Mouse (Mus musculus) cerebellum, adult 11-12 months (tissue): ENCODE results near the gene Armc6.

Experiments used
- DNase-seq: peaks from one replicate; pipeline ENCODE4 v3.0.0; 2022

Gene Armc6

DNA sequence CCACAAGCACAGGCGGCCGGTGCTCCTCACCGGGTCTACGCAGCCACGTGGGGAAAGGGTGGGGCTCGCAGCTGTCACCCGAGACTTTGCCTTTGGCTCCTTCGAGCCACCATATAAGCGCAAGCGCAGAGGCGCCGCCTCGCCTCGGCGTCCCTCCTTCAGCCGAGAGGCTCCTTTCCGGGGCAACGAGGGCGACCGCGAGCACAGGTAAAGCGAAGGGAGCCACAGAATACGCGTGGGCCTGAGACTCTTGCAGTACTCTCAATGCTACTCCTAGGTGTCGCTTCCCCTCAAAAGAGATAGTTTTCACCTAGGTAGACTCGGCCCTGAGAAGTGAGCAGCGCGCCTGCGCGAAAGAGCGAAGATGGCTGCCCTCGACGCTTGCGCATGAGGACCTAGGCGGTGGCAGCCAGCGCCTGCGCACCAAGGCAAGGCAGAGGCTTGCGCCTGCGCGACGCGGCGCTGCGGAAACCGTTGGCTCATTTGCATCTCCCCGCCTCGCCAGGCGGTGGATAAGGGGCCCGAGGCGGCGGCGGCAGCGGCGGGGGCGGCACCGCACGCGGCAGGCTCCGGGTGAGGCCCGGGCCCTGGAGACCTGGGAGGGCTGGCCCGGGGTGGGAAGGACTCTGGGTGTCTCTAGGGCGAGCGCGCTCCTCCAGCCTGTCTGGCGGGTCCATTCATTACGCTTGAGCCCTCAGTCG is at the start of gene Armc6, which contains the start of gene Sugp2:
Gene Armc6, minus strand, starts transcription at position 387 of the 701 bp plus-strand sequence.
Gene Sugp2, plus strand, starts transcription at position 147 of the 701 bp plus-strand sequence.
- peak; percentile 96 for DNase-seq

GRCm38 (mm10) chr8:70283136-70284077 is 49.1 kb upstream of the Armc6 start:
- no peak for DNase-seq

DNA sequence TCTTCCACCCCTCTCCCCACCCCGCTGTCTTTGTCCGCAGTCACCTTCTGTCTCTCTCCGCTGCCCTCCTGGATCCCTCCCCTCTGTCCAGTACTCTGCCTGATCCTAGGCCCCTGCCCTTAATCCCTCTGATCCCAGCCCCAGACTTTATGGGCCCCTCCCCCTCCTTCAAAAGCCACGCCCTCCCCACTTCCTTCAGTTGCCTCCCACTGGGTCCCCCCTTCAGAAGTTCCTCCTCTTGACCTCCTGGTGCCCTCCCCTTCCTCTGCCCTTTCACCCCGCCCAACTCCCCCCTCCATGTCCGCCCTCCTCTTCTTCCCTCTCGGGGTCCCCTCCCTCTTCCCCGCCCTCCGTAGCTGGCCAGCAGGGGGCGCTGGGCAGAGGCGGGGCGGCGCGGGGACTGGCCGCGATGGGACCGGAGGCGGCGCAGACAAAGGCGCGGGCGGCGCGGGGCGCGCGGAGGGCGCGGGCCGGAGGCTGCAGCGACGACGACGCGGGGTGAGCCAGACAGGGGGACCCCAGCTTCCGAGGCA is 48.4 kb upstream of the Armc6 start, which contains the start of gene Homer3:
Gene Homer3, plus strand, starts transcription at position 225 of the 533 bp plus-strand sequence.
- DNase-seq, result peak; percentile 60

DNA sequence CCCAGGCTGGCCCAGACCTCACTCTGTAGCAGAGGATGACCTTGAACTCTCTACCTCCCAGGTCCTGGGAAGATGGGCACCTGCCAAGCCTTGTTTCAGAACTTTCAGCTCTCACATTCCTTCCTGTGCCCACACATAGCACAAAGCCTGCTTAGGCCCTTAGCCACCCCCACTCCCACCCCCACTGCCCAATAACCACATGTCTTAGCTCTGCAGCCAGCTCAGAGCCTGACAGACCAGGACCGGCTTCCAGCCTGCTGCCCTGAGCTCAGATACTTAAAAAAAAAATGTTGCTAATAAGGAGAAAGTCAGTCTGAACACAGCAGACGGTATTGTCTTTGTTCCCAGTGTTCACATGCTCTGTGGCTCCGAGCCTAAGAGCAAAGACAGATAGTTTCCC is 46.7 kb upstream of the Armc6 start:
- DNase-seq, result no peak

GRCm38 (mm10) chr8:70279266-70279665 is 45.0 kb upstream of the Armc6 start:
- peak; percentile 41 for DNase-seq

GRCm38 (mm10) chr8:70278175-70278574 is 43.9 kb upstream of the Armc6 start:
- no peak for DNase-seq

GRCm38 (mm10) chr8:70276476-70276875 is 42.2 kb upstream of the Armc6 start:
- no peak for DNase-seq

DNA sequence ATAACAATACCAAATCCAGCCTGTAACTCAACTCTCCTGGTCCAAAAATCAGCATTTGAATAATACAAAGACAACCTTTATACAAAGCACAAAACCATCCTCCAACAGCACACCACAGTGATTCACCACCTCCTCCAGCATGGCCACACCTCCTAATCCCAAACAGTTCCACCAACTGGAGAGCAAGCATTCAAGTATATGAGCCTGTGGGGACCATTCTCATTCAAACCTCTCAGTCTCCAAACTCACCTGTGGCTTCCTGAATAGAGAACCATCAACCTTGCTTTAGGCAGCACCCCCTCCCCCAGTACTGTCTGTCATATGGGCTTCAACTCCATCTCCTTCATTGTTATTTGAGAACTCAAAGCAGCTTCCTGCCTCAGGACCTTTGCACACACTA is 40.1 kb upstream of the Armc6 start:
- no peak for DNase-seq

GRCm38 (mm10) chr8:70272949-70273348 is 38.7 kb upstream of the Armc6 start:
- no peak for DNase-seq

DNA sequence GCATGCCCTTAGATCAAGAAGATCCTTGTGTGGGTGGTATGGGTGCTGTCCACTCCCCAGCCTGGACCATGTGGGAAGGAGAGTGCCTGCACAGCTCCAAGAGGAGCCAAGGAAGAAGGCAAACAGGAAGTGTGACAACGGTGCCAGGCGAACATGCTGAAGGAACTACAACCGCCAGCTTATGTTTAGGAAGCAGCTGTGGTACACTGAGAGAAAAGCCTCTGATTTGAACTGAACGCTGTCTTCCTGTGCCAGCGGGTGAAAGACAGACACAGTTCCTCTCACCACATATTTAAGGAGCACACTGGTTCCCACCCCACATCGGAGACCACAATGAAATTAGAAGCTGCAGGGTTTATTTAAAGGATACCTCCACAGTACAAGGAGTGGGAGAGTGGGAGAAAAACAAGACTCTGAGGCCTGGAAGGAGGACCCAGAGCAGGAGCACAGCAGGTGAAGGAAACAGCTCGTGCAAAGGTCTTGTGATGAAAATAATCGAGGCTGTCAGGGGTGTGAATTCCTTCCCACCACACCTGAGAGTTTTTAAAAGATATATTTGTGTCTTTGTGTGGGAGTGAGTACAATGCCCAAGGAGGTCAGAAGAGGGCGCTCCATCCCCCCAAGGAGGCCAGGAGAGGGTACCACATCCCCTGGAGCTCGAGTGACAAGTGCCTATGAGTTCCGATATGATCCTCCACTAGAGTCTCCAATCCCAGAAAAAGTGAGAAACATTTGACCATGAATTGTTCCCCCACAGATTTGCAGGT is 34.7 kb upstream of the Armc6 start:
- DNase-seq, result no peak

DNA sequence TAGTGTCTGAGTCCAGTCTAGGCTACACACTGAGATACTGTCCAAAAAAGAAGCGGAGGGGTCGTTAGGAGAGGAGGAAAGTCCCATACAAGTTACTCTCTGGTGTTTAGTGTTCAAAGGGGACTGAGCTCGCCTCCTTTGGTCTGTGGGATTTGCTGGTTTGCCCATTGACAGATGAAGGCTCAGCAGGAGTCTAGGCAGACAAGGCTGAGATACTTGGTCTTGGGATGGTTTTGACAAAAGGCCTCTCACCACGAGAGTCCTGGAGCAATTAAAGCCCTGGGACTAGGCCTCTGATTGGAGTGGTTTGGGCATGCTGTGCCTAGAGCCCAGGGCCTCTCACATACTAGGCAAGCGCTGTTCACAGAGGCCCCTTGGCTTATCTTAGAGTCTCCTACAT is 34.0 kb upstream of the Armc6 start:
- peak; percentile 29 for DNase-seq

GRCm38 (mm10) chr8:70267674-70268073 is 33.4 kb upstream of the Armc6 start:
- no peak for DNase-seq

DNA sequence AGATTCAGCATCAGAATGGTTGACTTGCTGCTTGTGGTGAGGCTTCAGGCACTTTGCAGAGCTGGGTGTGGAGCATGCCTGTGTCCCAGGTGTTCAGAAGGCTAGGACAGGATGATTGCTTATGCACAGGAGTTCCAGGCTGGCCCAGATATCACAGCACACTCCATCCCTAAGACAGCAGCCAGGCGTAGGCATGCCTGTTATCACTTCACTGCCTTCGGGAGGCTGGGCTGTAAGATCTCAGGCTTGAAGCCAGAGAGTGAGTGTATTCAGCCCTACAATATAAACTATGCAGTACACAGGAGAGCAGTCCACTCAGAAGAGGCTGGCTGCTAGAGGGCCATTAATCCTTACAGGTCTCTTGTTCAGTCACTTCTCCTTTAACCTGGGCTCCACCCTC is 24.8 kb upstream of the Armc6 start:
- DNase-seq, result no peak

DNA sequence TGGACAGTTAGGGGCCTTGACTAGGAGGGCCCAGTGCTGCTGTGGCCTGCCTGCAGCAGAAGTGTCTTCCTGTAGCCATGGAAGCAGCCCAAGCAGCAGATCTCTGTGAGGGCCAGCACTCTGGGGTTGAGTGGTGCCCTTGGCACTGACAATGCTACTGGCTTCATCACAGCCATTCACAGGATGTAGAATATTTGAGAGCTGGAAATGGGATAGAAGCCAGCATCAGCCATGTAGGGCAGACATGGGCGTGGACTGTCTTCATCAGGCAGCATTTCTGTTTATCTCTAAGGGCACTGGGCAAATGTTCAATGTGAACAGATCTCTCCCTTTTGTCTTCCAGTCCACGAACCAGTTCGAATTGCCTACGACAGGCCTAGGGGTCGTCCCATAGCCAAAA is 24.3 kb upstream of the Armc6 start:
- DNase-seq, result no peak

DNA sequence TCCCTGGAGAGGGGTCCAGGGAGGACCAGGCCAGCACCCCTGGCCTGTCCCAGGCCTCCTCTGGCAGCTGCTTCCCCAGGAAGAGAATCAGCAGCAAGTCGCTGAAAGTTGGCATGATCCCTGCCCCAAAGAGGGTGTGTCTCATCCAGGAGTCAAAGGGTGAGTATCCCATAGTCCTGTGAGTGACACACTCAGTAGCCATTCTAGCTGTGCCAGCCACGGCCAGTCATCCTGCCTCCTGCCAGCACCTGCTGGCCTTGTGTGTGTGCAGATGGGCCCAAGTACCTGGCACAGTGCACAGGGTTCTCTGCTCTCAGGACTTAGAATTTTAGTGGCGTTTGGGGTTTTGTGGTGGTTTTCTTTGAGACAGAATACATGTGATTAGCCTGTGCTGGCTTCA is 23.2 kb upstream of the Armc6 start:
- DNase-seq, result peak; percentile 73

- DNase-seq, result no peak
These were observed 20.4 kb upstream of the Armc6 start for GRCm38 (mm10) chr8:70254628-70255027.

DNA sequence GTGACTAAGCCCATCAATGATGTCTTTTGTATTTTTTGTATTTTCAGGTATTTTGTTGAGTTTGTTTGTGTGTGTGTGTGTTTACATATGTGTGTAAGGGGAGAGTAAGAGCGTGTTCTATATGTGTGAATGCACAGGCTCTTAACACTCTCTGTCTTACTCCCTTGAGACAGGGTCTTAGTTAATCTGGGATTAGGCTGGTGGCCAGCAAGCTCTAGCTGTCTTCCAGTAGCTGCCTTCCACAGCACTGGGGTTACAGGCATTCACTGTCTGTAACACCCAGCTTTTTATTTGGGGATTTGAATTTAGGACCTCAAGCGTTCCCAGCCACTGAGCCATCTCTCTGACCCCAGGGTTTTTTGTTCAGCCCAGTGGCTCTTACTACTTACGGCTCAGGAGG is 13.6 kb upstream of the Armc6 start:
- no peak for DNase-seq

- DNase-seq, result no peak
These were observed 12.4 kb upstream of the Armc6 start for GRCm38 (mm10) chr8:70246622-70247021.

- no peak for DNase-seq
These were observed 6.4 kb upstream of the Armc6 start for GRCm38 (mm10) chr8:70240642-70241041.

GRCm38 (mm10) chr8:70237842-70238241 is 3.6 kb upstream of the Armc6 start:
- no peak for DNase-seq

DNA sequence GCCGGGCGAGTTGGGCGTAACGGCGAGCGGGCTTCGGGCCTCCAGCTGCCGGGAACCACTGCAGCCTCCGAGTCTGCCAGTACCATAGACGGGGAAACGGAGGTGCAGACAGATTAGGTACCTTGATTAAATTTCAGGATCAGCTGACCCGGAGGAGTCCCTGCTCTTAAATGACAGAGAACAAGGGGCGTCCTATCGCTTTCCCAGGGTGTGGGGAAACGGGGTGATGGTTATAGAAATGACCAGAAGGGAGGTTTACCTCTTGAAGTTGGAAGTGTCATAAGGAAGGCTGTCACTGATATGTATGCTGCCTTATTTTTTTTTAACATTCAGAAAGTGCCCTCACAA is 489 bp upstream of the Armc6 start:
- DNase-seq, result no peak

- DNase-seq, result no peak
These were observed 660 bp downstream of the Armc6 start for GRCm38 (mm10) chr8:70233606-70234005.

DNA sequence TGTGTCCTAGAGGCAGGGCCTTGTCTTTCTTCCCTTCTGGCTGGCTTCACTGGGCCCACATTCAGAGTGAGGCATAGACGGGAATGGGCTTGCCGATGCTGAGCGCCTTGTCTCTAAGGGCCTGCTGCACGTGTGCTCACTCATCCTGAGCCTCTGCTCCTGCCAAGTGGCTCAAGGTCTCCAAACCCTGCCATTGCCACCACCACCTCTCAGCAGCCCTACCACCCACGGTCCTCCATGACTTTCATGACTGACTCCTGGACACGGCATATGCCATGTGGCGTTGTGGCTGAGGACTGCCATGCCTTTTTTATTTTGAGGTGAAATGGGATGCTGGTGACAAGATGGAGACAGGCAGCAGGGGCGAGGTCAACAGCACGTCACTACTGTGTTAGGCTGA is 3.4 kb downstream of the Armc6 start:
- no peak for DNase-seq
